Mouse (Mus musculus) lung, postnatal 0 days (tissue): ENCODE measurements around the gene St8sia1. TPM values are rescaled to one million over a fixed set of nuclear protein-coding genes. Genes with fewer than 3 reads are reported as not detected.

Experiments
- ATAC-seq: fragments of 200-750 bp; cut with Nextera tagmentation; 2 replicates; pipeline ENCODE4 v1.8.0; 2017; ENCODE audit warnings: moderate library complexity
- DNase-seq: peaks from one replicate; pipeline ENCODE4 v3.0.0-alpha.2; 2016; ENCODE audit warnings: low spot score
- H3K27ac ChIP-seq: fragments of 300-500 bp; sonication (generic); 2 replicates; pipeline ENCODE4 v1.5.1; 2014; ENCODE audit warnings: antibody characterized with exemption, mild to moderate bottlenecking, low read length, mixed read lengths
- H3K27me3 ChIP-seq: fragments of 300-500 bp; sonication (generic); replicated peaks from 2 replicates; pipeline ENCODE4 v1.6.1; 2014; ENCODE audit warnings: low read length, mixed read lengths; ENCODE audit not compliant: insufficient read depth
- H3K36me3 ChIP-seq: fragments of 300-500 bp; sonication (generic); 2 replicates; pipeline ENCODE4 v1.6.1; 2014; ENCODE audit warnings: low read length, mixed read lengths; ENCODE audit not compliant: insufficient read depth
- H3K4me1 ChIP-seq: fragments of 300-500 bp; sonication (generic); 2 replicates; pipeline ENCODE4 v1.6.1; 2014; ENCODE audit warnings: antibody characterized with exemption, low read depth, low read length, mixed read lengths; ENCODE audit not compliant: insufficient read depth
- H3K4me2 ChIP-seq: fragments of 300-500 bp; sonication (generic); replicated peaks from 2 replicates; pipeline ENCODE4 v1.6.1; 2014; ENCODE audit warnings: low read depth, mild to moderate bottlenecking, low read length, moderate library complexity, mixed read lengths
- H3K4me3 ChIP-seq: fragments of 300-500 bp; sonication (generic); 2 replicates; pipeline ENCODE4 v1.5.1; 2014; ENCODE audit warnings: low read depth, low read length
- H3K9ac ChIP-seq: fragments of 300-500 bp; sonication (generic); replicated peaks from 2 replicates; pipeline ENCODE4 v1.6.1; 2014; ENCODE audit warnings: low read depth, mild to moderate bottlenecking
- H3K9me3 ChIP-seq: fragments of 300-500 bp; sonication (generic); 2 replicates; pipeline ENCODE4 v1.6.1; 2016; ENCODE audit warnings: low read length, mixed read lengths
- CTCF ChIP-seq: IDR thresholded peaks from 2 replicates; pipeline ENCODE4 v1.5.1; 2016; ENCODE audit warnings: antibody characterized with exemption, mild to moderate bottlenecking
- EP300 ChIP-seq: IDR thresholded peaks from 2 replicates; pipeline ENCODE4 v1.6.1; 2016; ENCODE audit warnings: antibody characterized with exemption, mild to moderate bottlenecking, control low read depth
- WGBS: fragments of 180-500 bp; shearing (Covaris S2); extraction: QIAGEN DNeasy Blood & Tissue Kit; methylation state at CpG from one replicate; pipeline ENCODE4 v1.1.7; 2014; 5-methylcytosine and 5-hydroxymethylcytosine counted together
- polyA plus RNA-seq: library from polyadenylated mRNA; unstranded; fragments of >200 nt; fragmentation: Nextera tagmentation; extraction: Ambion mirVana; gene quantifications from 2 replicates; pipeline ENCODE4 v1.2.1, GENCODE M21; 2015

The St8sia1 gene
- polyA plus RNA-seq, 1 experiment from 2014 or later: 0.11 TPM

GRCm38 (mm10) chr6:142855761-142856160 is 108.5 kb downstream of the St8sia1 start:
- Histone ChIP-seq H3K4me3 (no peak overlapping the region), H3K27ac (no peak overlapping the region), H3K4me1 (no peaks in the 10 kb centered on the region), H3K9ac (no peak overlapping the region), H3K27me3 (no peaks in the 10 kb centered on the region), H3K36me3 (no peaks in the 10 kb centered on the region), H3K9me3 (no peaks in the 10 kb centered on the region), H3K4me2 (no peak overlapping the region)
- ATAC-seq: no peak
- DNase-seq: no peak
- TF ChIP-seq EP300: no peak
- no peak for TF ChIP-seq CTCF
- WGBS: 73% methylated on average over 5 of the region's 5 CpGs

DNA sequence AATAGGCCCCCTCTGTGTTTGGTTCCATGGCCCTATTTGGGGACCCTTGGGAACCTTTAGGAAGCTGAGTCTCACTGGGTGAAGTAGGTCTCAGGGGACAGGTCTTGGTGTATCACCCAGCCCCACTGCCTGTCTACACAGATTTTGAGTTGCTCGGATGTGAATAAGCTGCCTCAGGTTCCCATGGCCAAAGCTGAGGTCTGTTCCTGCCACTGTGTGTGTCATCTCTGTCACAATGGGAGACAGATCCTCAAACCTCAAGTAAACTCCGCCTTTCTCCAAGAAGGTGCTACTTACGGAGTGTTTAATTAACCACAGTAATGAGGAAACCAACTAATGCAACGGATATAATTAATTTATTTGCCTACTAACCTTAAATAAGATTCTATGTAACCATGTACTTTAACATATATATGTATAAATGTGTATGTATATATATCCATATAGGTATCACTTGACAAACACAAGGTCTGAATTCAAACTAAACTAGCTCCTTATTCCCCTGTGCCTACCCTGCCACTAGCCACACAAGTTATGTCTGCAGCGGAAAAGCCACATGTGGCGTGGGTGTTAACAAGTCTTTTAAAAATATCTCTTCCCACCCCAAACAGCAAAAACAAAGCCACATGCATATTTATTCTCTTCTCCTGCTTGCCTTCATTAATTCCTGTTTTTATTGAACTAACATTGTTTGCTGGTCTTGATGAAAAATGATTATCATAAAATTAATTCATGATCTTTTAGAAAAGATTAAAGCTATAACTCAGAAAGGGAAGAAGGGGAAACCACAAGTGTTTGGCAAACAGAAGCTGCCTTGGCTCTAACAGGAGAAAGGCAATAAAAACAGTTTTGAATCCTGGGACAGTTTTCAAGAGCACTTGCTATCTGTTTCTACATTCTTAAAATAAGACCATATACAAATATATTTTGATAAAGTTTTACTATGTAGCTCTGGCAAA is 111.6 kb downstream of the St8sia1 start:
- no peak overlapping the region for H3K27ac ChIP-seq
- H3K9ac ChIP-seq: no peak overlapping the region
- H3K27me3 ChIP-seq: no peaks in the 10 kb centered on the region
- no peak overlapping the region for H3K4me2 ChIP-seq
- H3K4me1 ChIP-seq: no peaks in the 10 kb centered on the region
- H3K9me3 ChIP-seq: no peaks in the 10 kb centered on the region
- DNase-seq (no peak), ATAC-seq (no peak)
- H3K4me3 ChIP-seq: no peak overlapping the region
- no peaks in the 10 kb centered on the region for H3K36me3 ChIP-seq
- 77% methylated on average over 6 of the region's 6 CpGs for WGBS
- TF ChIP-seq CTCF (no peak), EP300 (no peak)

DNA sequence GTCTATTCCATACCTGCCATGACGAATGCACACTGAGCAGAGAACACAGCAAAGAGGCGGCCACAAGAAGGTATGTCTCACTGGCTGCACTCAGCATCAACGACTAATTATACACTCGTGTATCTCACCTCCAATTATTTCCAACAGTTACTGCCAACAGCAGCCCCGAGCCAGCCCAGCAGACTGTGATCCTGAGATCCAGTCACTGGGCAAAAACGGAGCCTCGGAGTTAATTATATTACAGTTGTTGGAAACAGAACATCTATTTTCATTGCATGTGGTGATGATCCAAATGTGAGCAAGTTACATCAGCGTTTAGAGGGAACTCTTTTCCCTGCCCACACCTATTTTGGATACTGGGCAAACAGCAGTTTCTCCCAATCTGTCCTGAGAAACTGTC is 113.8 kb downstream of the St8sia1 start:
- no peaks in the 10 kb centered on the region for H3K36me3 ChIP-seq
- TF ChIP-seq CTCF: no peak
- TF ChIP-seq EP300: no peak
- 78% methylated on average over 8 of the region's 8 CpGs for WGBS
- no peak overlapping the region for H3K9ac ChIP-seq
- no peak overlapping the region for H3K4me2 ChIP-seq
- H3K4me1 ChIP-seq: no peaks in the 10 kb centered on the region
- DNase-seq (no peak), ATAC-seq (no peak)
- H3K27me3 ChIP-seq: no peaks in the 10 kb centered on the region
- no peaks in the 10 kb centered on the region for H3K9me3 ChIP-seq
- no peak overlapping the region for H3K4me3 ChIP-seq
- no peak overlapping the region for H3K27ac ChIP-seq

GRCm38 (mm10) chr6:142849326-142849725 is 114.9 kb downstream of the St8sia1 start:
- no peaks in the 10 kb centered on the region for H3K36me3 ChIP-seq
- ATAC-seq (no peak), DNase-seq (no peak)
- H3K27me3 ChIP-seq: no peaks in the 10 kb centered on the region
- H3K9me3 ChIP-seq: no peaks in the 10 kb centered on the region
- H3K9ac ChIP-seq: no peak overlapping the region
- H3K4me1 ChIP-seq: no peaks in the 10 kb centered on the region
- WGBS: 61% methylated on average over 5 of the region's 5 CpGs
- no peak overlapping the region for H3K27ac ChIP-seq
- no peak for TF ChIP-seq EP300
- no peak for TF ChIP-seq CTCF
- H3K4me3 ChIP-seq: no peak overlapping the region
- no peak overlapping the region for H3K4me2 ChIP-seq

DNA sequence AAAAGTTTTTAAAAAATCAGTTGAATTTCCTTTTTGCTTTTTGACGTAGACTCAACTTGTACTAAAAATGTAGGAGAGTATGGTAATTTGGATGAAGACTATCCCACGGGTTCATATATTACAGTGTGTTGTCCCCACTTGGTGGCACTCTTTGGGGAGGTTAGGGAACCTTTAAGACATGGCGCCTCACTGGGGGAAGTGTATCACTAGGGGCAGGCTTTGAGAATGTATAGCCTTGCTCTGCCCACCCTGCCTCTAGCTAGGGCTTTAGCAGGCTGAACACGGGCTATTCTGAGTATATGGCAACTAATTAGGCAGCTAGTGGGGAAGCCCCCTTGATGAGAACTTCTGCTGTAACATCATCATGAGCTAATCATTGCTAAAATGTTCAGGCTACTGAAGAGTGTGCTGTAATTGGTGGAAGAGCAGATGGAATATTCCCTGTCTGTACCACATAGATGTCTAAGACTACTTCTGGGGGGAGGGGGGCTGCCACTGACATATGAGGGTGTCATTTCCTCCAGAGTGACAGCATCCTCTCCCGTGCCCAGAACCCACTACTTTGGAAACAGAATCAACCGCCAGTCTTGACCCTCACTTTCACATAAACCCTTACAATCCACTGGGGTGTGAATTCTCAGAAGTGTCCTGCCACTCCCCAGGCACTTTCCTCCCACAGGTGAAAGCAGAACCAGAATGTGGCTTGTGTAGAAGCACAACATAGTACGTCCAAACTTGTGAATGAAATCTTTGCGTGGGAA is 116.2 kb downstream of the St8sia1 start:
- H3K9ac ChIP-seq: no peak overlapping the region

GRCm38 (mm10) chr6:142846855-142847254 is 117.4 kb downstream of the St8sia1 start:
- WGBS: 81% methylated on average over 4 of the region's 4 CpGs
- Histone ChIP-seq H3K4me1 (no peaks in the 10 kb centered on the region), H3K4me2 (no peak overlapping the region), H3K9ac (no peak overlapping the region), H3K36me3 (no peaks in the 10 kb centered on the region), H3K27ac (no peak overlapping the region), H3K4me3 (no peak overlapping the region), H3K27me3 (no peaks in the 10 kb centered on the region), H3K9me3 (no peaks in the 10 kb centered on the region)
- DNase-seq (no peak), ATAC-seq (no peak)
- TF ChIP-seq EP300 (no peak), CTCF (no peak)

More for the DNA sequence above, 116.2 kb downstream of the St8sia1 start:
- ATAC-seq: no peak
- Histone ChIP-seq H3K4me1 (no peaks in the 10 kb centered on the region), H3K27me3 (no peaks in the 10 kb centered on the region), H3K4me3 (no peak overlapping the region), H3K27ac (no peak overlapping the region), H3K4me2 (no peak overlapping the region), H3K36me3 (no peaks in the 10 kb centered on the region), H3K9me3 (no peaks in the 10 kb centered on the region)
- TF ChIP-seq CTCF (no peak), EP300 (no peak)
- no peak for DNase-seq
- WGBS: 69% methylated on average over 8 of the region's 8 CpGs
